Mouse (Mus musculus) heart, adult 11 months (tissue): ENCODE data around the gene Zranb3.
"Not testable (repeated sequence)": the region's sequence is repeated elsewhere in the genome, so short reads cannot be mapped to it uniquely, and the experiment has no call there.

Source experiments
- DNase-seq: peaks from one replicate; pipeline ENCODE4 v3.0.0; 2022

The Zranb3 gene

DNA sequence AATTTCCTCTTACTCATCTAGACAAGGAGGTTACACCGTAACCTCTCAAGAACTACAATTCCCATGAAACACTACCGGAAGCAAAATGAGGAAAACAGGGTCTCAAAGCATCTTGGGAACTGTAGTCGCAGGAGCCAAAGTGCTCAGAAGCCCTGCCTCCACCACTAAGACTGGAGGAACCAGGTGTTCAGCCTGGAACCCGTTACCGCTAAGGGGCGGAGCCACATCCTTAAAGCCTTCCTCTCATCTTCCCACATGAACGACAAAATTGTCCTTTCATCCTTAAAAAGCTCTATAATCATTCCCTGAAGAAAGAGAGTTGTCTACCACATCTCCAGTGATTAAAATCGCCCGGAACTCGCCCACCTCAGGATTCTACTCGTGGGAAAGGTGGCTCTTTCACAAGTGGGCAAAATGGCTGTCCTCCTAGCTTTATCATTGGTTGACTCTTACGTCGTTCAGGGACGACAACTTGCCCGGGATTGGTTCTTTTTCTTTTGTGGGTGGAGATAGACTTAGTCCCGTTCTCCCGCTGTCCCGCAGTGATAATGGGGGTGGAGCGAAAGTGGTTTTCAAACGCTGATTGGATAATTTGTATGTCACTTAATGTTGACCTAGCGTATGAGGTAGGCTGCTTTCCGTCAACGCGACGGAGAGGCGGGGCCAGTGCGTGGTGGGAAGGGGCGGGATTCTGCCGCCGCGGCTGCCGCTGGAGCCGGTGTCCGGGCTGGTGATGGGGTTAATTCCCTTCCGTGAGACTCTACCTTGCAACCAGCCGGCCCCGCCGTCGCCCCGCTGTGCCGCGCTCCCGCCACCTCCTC, at the start of gene Zranb3, which contains the start of gene R3hdm1:
Zranb3 (minus strand) TSS at position 407 of the 821 bp plus-strand sequence.
R3hdm1 (plus strand) TSS at position 661 of the 821 bp plus-strand sequence.
- peak; percentile 100 for DNase-seq

DNA sequence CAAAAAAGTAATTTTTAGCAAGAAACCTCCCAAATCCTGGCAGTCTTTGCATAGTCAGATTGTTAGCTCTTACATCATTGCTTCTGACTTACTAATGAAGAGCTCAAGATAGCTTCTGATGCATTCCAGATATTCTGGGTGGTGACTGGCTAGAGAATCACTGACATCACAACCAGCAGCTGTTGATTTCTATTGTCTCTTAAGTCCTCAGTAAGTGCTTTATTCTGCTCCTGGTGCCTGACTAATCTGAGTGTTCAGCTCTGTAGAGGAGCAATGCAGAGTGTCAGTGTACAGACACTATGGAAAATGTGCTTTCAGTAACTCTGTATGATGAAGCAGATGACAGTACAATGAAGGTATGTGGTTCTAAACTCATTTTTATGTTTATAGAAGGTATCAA, 38.9 kb upstream of the Zranb3 start:
- no peak for DNase-seq

DNA sequence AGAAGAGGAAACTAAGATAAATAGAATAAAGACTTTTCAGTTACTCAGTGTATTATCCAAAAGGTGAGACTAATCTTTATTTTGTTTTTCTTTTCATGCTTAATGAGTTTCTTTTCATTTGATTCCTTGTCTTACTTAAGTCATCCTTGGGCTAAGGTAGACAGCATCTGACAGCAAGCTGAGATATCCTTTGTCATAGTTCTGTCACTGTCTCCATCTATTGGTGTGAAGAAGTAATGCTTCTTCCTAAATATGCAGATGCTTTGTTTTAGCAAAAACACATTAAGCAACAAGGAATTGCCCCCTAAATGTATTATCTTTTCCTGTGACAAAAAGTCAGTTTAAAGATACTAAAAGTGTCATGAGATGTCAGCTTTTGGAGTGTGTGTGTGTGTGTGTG, 38.2 kb upstream of the Zranb3 start:
- DNase-seq, result no peak

DNA sequence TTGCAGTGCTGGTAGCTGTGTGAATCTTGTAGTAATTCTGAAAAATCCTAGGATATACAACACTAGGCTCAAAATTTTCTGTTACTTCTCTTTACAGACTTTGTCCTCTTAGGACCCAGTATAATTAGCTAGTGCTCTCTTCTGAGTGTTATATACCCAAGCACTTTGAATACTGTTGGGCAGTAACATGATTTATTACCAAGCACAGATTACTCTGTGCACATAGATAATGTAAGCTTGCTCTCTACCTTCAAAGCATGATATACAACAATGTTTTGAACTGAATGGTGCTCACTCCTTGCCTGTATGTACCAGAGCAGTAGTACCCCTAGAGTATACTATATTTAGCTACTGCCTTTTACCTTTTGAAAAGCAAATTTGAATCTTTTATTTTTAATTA, 33.4 kb upstream of the Zranb3 start:
- not testable (repeated sequence) for DNase-seq

DNA sequence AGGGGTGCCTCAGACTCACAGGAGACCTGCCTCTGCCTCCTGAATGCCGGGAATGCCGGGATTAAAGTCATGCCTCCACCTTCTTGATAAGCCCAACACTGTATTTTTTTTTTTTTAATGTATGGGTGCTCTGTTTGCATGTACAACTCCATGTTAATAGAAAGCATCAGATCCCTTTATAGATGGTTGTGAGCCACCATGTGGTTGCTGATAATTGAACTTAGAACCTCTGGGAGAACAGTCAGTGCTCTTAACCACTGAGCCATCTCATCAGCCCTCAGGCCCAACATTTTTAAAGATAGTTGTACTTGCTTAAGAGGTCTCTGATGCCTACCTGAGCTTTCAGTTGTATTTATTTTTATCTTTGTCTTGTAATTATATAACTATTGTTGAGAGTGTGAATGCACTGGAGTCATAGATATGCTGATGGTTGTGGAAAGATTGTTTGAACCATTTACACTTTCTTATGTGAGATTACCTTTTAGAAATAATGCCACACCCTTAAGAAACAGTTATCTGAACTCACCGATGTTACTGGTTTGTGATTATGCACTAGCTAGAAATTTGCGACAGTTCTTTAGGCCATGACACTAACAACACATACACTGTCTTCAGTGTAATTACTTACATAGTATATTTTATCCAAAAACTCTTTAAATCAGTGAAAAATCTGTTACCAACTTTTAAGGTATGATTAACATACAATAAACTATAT, 18.2 kb upstream of the Zranb3 start:
- DNase-seq, result no peak

DNA sequence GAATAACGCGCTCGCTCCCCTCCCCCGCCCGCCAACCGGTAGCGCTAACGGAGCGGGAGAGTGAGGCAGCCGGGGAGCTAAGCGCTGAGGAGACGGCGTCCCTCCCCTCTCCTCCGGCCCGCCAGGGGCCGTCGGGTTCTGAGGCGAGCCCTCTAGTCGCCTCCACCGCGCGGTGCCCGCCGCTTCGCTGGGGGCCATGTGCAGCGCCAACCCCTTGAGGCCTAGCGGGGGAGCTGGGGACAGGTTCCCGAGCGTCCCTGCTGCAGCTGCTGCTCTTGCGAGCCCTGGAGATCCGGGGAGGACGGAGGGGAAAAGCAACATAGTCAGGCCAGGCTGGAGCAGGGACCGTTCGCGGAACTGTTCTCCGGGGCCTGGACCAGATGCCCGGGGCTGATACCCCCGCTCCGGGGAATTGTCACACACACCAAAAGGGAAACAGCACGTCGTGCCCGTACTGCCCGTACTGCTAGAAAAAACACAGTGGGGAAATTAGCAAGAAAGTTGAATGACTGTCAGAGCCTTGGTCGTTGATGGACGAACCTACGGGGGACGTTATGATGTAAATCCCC, 757 bp upstream of the Zranb3 start:
- no peak for DNase-seq

DNA sequence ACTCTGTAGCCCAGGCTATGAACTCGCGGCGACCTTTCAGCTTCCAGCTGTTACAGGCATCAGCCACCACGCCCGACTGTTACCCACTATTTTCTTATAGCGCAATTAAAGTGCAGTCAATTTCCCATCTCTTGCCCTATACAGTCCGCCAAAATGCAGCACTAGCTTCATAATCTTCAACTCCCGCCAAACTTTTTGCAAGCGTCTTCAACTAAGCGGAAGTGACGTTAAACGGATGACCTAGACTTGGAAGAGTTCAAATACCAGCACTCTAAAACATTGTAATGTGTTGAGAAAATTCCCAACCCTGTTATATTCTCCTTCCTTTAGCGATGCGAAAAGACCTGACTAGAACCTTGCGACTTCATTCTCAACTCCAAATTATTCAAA, 601 bp downstream of the Zranb3 start:
- peak; percentile 97 for DNase-seq

DNA sequence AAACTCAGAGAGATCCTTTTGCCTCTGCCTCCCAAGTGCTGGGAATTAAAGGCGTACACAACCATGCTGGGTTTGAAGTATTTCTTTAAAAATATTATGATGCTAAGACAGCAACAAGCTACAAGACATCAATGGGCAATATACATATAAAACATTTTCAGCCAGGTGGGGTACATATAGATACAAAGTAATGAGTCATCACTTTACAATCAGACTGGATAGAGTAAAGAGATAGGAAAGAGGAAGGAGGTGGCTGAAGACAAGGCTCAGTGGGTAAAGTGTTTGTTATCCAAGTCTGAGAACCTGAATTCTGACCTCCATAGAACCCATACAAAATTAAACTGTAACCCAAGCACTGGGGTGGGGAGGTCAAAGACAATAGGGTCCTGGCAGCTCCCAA, 4.5 kb downstream of the Zranb3 start:
- no peak for DNase-seq

DNA sequence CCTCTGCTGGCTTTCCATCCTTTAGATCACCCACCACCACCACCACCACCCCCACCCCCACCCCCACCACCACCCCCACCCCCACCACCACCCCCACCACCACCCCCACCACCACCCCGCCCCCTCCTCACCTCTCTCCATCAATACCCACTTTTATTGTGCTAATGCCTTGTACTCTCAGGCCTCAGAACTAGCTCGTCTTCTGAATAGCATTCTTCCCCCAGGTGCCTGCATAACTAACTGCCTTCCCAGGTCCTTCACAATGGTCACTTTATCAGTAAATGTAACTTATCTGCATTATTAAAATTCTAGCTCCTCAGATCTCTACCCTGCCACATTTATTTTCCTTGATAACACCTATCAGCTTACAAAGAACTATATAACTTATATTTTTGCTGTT, 8.2 kb downstream of the Zranb3 start:
- DNase-seq, result no peak

DNA sequence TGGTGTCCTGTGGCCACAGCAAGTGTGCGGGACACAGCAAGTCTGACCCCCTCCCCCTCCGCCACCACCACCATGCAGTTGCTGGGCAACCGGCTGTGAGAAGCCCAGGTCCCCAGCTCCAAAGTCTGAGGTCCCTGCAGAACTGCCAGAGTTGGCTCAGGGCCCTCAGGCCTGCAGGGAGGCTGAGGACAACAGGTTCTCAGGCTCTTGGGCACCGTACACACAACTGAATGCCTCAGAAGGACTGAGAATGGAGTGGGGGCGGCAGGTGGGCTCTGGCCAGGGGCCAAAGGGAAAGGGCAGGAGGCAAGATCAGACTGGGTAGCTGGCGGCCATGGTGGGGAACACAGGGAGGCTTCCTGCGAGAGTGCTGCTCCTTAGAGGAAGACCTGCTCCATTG, 20.0 kb downstream of the Zranb3 start:
- DNase-seq, result peak; percentile 88

DNA sequence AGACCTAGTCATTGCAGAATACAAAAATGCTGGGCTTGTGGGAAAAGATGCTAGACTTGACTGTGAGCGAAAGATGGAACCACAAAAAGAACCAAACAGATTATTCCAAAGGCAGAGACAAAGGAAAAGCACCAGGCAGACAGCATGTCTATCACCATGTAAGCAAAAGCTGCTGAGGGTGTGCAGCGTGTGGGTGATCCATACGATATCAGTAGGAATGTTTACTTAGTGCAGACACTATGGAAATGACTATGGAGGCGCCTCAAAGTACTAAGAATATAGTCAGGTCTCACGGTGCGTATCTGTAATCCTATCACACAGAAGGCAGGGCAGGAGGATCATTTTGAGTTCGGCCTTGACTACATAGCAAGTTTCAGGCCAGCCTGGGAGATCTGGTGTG, 21.0 kb downstream of the Zranb3 start:
- DNase-seq, result peak; percentile 76

DNA sequence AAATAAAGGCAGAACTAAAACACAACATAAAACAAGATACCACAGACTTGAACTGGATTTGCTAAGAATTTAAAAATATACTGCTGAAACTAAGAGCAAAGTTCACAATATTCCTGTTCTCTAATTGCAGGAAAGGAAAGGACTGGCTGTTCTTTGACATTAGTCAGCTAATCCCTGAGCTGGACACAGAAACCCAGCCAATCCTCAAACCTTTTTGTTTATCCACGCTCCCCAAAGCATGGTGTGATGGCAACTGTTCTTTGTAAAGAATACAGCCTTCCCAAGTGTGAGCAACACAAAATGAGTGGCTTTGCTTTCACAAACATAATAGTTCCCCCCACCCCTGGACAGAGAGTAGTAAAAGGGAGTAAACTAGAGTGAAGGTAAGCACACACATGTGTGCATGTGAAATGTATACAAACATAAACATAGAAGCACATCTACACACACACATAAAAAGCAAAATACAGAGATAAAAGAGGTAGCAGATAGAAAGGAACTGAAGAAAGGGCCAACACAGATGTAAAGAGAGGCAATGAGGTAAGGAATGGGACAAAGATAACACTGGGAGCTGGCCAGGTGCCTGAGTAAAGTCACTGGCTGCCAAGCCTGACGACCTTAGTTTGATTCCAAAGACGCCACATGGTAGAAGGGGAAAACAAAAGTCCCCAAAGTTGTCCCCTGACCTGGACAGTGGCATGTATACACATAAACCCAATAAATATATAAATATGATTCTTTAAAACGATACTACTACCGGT, 21.7 kb downstream of the Zranb3 start:
- DNase-seq, result peak; percentile 92

DNA sequence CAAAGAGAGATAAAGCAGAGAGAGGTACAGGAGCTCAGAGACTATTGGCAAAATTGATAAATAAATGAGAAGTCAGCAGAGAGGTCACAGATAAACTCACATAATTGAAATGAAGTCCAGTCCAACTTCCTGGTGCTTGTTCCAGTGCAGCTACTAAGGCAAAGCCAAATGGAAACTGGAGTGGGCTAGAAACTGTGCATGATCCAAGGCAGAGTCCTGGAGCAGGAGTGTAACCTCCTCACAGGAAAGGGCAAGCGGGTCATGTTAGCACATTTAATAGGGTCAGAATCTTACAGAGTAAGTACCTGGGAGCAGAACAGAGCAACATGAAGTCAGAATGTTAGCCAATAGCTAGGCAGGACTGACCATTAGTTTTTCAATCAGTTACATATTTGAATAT, 24.2 kb downstream of the Zranb3 start:
- DNase-seq, result peak; percentile 57

DNA sequence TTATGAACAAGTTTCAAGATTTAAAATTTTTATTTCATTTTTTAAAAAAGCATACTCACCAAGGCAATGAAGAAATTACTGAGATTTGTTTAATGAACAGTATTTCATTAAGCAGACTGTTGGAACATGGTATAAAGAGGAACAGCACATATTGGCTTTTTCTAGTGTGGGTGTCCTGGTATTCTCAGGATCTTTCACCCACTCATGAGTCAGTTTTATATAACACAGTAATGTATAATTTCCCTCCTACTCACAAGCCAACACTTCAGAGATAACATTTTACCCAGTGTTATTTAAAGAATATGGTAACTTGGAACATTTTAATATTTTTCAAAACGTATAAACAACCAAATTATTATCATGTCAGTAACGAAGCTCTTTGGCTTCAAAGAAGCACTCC, 25.1 kb downstream of the Zranb3 start:
- DNase-seq, result no peak

DNA sequence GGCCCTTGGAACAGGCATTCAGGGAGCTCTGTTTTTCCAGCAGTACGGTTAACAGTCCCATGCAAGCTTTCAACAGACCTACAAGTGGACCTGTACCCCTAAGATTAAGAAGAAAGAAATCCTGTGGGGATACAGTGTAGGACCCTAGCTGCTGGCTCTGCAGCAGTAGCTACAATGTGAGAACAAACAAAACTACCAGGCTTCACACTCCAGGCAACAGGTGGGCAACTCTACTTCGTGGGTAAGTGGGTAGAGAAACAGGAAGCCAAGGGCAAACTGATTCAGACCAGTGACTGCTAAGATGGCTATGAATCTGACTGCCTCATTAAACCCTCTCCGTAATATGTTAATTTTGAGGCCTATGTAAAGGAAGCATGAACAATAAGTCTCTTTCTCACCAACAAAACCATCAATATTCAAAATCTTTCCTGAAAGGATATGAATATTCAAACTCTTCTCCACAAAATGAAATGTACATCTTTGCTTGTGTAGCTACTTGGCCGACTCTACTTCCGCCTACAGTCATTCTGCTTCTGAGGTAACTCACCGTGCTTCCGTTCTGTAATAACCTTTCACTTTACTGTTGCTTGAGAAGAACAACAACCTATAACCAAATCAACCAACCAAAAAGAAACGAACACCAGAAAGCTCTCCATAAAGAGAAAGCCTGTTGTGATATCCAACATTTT, 25.9 kb downstream of the Zranb3 start:
- peak; percentile 75 for DNase-seq

DNA sequence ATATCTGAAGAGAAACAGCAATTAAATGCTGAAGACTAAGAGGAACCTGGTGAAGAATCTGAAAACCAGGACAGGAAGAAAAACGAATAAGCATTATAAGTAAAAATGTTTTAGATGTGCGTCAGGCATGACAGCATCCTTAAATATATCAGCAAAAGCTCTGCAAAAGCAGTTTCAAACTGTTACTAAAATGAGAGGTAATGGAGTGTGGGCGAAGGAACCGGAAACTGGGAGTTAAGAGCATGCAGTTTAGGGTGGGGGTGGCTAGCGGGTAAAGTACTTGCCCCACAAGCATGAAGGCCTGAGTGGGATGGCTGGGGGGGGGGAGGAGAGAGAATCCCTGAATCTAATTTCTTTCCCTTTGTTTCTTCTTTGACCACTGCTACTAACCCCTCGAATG, 29.8 kb downstream of the Zranb3 start:
- DNase-seq, result peak; percentile 33

DNA sequence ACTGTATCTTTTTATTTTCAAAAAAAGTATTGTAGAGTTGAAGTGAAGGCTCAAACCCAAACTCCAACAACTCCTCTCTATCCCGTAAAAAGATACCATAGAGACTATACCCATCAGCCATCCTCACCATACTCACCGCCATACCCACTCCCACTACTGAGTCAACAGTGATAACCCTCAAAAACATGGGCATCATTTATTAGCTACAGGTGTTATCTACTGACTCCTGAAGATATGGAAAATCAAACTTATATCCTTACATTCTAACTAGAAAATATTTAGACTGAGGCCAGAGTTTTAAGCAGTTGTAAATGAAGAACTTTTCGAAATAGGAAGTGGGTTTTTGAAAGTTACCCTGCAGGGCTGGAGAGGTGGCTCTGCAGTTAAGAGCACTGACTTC, 32.8 kb downstream of the Zranb3 start:
- DNase-seq, result peak; percentile 22

DNA sequence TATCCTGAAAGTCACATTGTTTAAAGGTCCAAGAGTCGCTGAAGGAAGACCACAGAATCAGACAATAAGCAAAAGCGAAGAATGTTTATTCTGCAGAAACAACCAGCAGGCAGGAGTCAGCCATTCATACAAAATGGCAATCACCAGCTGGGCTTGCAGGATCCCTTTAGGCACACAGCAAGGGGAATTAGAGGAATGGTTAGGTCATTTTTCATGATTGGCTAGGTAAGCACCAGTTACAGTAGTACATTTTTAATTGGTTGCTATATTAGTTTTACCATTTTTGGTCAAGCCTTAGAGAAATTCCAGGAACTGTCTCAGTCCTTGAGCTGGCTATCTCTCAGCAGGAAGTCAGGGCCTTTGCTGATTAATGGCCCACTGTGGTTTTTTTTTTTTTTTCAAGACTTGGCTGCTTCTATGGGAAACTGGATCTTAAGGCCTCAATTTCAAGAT, 33.9 kb downstream of the Zranb3 start:
- DNase-seq, result peak; percentile 69

DNA sequence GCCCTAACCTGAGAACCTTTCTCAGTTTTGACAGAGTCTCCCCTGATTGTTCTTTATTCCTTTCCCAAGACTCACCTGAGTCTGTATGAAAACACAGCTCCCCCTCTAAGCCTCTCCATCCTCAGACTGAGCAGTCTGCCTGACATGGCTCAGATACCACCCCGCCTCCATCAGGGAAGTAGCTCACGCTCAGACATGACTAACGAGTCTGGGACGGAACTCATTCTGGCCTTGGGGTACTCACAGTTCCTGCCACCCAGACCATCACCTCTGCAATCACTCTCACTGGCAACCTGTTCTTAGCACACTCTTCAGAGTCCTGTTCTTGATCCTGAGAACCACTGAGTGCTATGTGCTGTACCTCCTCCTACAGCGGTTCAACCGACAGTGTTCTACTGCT, 38.1 kb downstream of the Zranb3 start:
- DNase-seq, result peak; percentile 76

DNA sequence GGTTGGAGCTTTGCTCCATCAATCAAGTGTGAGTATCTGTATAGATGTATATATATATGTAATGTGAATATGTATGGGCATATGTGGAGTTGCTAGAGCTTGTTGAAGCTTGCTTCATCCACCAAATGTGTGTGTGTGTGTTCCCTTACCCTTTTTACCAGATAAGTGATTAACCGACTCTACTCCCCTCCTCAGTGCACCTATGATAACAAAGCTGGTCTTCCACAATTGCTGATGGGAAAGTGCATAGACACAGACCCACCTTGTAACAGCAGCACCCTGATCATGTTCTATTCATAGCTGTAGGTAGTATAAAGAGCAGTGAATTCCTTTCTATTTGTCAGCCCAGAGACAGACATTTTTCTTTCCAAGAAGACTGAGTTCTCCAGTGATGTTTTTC, 40.7 kb downstream of the Zranb3 start:
- peak; percentile 3 for DNase-seq

DNA sequence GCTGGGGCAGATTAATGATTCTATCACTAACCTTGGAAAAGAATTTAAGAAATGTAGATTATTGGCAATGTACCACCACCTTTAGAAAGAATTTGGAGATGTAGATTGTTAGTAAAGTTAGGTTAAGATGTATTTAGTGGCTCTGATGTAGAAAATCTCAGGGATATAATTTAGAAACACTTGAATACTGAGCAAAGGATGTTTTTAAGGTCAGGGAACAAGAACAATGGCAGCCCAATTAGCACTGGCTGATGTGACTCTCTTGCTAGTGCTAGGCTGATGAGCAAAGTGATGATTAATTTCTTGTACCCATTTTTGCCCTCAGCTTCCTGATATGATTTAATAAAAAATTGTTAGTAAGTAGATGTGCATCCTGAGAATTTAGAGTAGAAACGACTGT, 41.4 kb downstream of the Zranb3 start:
- no peak for DNase-seq

DNA sequence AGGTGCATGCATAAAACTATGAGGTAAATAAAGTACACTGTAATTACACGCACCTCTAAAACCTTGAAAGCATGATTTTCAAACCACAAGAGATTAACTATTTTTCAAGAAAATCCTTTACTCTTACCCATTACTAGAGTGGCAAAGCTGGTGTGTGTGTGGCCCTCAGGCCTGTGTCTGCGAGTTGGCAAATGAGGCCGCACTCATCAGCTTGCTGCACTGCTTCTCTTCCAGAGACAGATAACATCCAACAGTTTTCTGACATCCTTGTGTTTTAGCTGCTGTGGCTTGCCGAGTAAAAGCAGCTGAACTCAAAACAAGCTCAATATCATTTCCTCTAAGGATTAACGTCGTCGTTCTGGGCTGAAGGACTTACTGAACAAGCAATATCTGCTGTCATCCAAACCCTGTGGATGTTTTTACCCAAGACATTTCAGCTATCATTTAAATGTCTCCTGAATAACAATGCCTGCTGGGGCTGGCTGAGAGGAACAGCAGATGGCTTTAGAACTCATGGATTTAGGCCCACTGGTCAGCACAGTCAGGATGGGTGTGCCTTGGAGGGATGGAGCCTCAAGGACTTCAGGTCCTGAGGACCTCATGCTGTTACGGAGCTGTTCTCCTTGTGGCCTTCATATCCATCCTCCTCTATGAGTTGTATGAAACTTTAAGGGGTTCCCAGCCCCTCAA, 42.0 kb downstream of the Zranb3 start:
- DNase-seq, result peak; percentile 81
